Mouse (Mus musculus) erythroblast, embryonic 14.5 days (primary cell): Measurements from ENCODE around the gene Lrmda. TPM values are rescaled to one million over a fixed set of nuclear protein-coding genes. Genes with fewer than 3 reads are reported as not detected.

Source experiments
- H3K27me3 ChIP-seq: 2 replicates; pipeline ENCODE4 v1.6.1; 2012; ENCODE audit warnings: inconsistent platforms; ENCODE audit not compliant: control insufficient read depth
- H3K36me3 ChIP-seq: 2 replicates; pipeline ENCODE4 v1.6.1; 2012; ENCODE audit warnings: mild to moderate bottlenecking, inconsistent platforms; ENCODE audit not compliant: control insufficient read depth
- H3K4me1 ChIP-seq: 2 replicates; pipeline ENCODE4 v1.6.1; 2012; ENCODE audit warnings: inconsistent platforms; ENCODE audit not compliant: control insufficient read depth
- H3K4me3 ChIP-seq: replicated peaks from 2 replicates; pipeline ENCODE3; 2012; ENCODE audit warnings: moderate library complexity, mild to moderate bottlenecking, inconsistent platforms
- H3K9me3 ChIP-seq: 2 replicates; pipeline ENCODE4 v1.6.1; 2012; ENCODE audit warnings: low read length, inconsistent platforms, mixed read lengths; ENCODE audit not compliant: control insufficient read depth
- GATA1 ChIP-seq: IDR thresholded peaks from 2 replicates; pipeline ENCODE4 v1.6.1; 2012; ENCODE audit warnings: low read length, inconsistent platforms, mixed read lengths
- TAL1 ChIP-seq: IDR thresholded peaks from 3 replicates; pipeline ENCODE4 v1.6.1; 2012; ENCODE audit warnings: low read length, inconsistent platforms, mixed read lengths
- polyA plus RNA-seq: library from polyadenylated mRNA; stranded (reverse); fragments of >175 nt; gene quantifications from 2 replicates; pipeline ENCODE4 v1.2.3, GENCODE M21; 2012

The Lrmda gene
- polyA plus RNA-seq, 1 experiment: not detected

- TF ChIP-seq TAL1 (no peak), GATA1 (no peak)
- no peak overlapping the region for H3K4me3 ChIP-seq
- H3K9me3 ChIP-seq: no peaks in the 10 kb centered on the region
- no peaks in the 10 kb centered on the region for H3K27me3 ChIP-seq
- no peaks in the 10 kb centered on the region for H3K36me3 ChIP-seq
- H3K4me1 ChIP-seq: no peaks in the 10 kb centered on the region
Observed at GRCm38 (mm10) chr14:22494290-22494689, 474.8 kb downstream of the Lrmda start.

GRCm38 (mm10) chr14:22494866-22495265 is 475.4 kb downstream of the Lrmda start:
- H3K36me3 ChIP-seq: no peaks in the 10 kb centered on the region
- H3K27me3 ChIP-seq: no peaks in the 10 kb centered on the region
- H3K9me3 ChIP-seq: no peaks in the 10 kb centered on the region
- no peak for TF ChIP-seq GATA1
- TF ChIP-seq TAL1: no peak
- H3K4me1 ChIP-seq: no peaks in the 10 kb centered on the region
- H3K4me3 ChIP-seq: no peak overlapping the region

- no peak for TF ChIP-seq GATA1
- TF ChIP-seq TAL1: no peak
- Histone ChIP-seq H3K4me3 (no peak overlapping the region), H3K27me3 (no peaks in the 10 kb centered on the region), H3K36me3 (no peaks in the 10 kb centered on the region), H3K4me1 (no peaks in the 10 kb centered on the region), H3K9me3 (no peaks in the 10 kb centered on the region)
Observed at GRCm38 (mm10) chr14:22495286-22495685, 475.8 kb downstream of the Lrmda start.

GRCm38 (mm10) chr14:22497636-22498131 is 478.2 kb downstream of the Lrmda start:
- Histone ChIP-seq H3K27me3 (no peaks in the 10 kb centered on the region), H3K4me3 (no peak overlapping the region), H3K36me3 (no peaks in the 10 kb centered on the region), H3K4me1 (no peaks in the 10 kb centered on the region), H3K9me3 (no peaks in the 10 kb centered on the region)
- TF ChIP-seq GATA1: no peak
- no peak for TF ChIP-seq TAL1

GRCm38 (mm10) chr14:22509747-22510530 is 490.4 kb downstream of the Lrmda start:
- H3K27me3 ChIP-seq: no peaks in the 10 kb centered on the region
- H3K4me3 ChIP-seq: no peak overlapping the region
- H3K4me1 ChIP-seq: no peaks in the 10 kb centered on the region
- TF ChIP-seq GATA1: no peak
- no peak for TF ChIP-seq TAL1
- no peaks in the 10 kb centered on the region for H3K36me3 ChIP-seq
- no peaks in the 10 kb centered on the region for H3K9me3 ChIP-seq

GRCm38 (mm10) chr14:22510531-22510785 is 490.9 kb downstream of the Lrmda start:
- H3K4me1 ChIP-seq: no peaks in the 10 kb centered on the region
- no peaks in the 10 kb centered on the region for H3K36me3 ChIP-seq
- no peak for TF ChIP-seq TAL1
- no peak for TF ChIP-seq GATA1
- no peaks in the 10 kb centered on the region for H3K27me3 ChIP-seq
- no peak overlapping the region for H3K4me3 ChIP-seq
- no peaks in the 10 kb centered on the region for H3K9me3 ChIP-seq

- no peak for TF ChIP-seq TAL1
- no peak for TF ChIP-seq GATA1
- Histone ChIP-seq H3K4me1 (no peaks in the 10 kb centered on the region), H3K27me3 (no peaks in the 10 kb centered on the region), H3K36me3 (no peaks in the 10 kb centered on the region), H3K9me3 (no peaks in the 10 kb centered on the region), H3K4me3 (no peak overlapping the region)
Observed at GRCm38 (mm10) chr14:22514362-22515084, 495.0 kb downstream of the Lrmda start.

- Histone ChIP-seq H3K4me1 (no peaks in the 10 kb centered on the region), H3K36me3 (no peaks in the 10 kb centered on the region), H3K27me3 (no peaks in the 10 kb centered on the region), H3K9me3 (no peaks in the 10 kb centered on the region), H3K4me3 (no peak overlapping the region)
- no peak for TF ChIP-seq TAL1
- no peak for TF ChIP-seq GATA1
Observed at GRCm38 (mm10) chr14:22530706-22531105, 511.2 kb downstream of the Lrmda start.

- no peaks in the 10 kb centered on the region for H3K9me3 ChIP-seq
- no peaks in the 10 kb centered on the region for H3K36me3 ChIP-seq
- no peak overlapping the region for H3K4me3 ChIP-seq
- no peaks in the 10 kb centered on the region for H3K27me3 ChIP-seq
- no peak for TF ChIP-seq TAL1
- TF ChIP-seq GATA1: no peak
- H3K4me1 ChIP-seq: no peaks in the 10 kb centered on the region
Observed at GRCm38 (mm10) chr14:22533501-22533900, 514.0 kb downstream of the Lrmda start.
